Mouse (Mus musculus) kidney, embryonic 14.5 days (tissue): ENCODE data around the gene Serpina3a. TPM values are rescaled to one million over a fixed set of nuclear protein-coding genes. Genes with fewer than 3 reads are reported as not detected.
"Not testable (repeated sequence)": the region's sequence is repeated elsewhere in the genome, so short reads cannot be mapped to it uniquely, and the experiment has no call there.

Source experiments
- ATAC-seq: fragments of 200-750 bp; cut with Nextera tagmentation; 2 replicates; pipeline ENCODE4 v1.8.0; 2017; ENCODE audit warnings: moderate number of reproducible peaks, mild to moderate bottlenecking, moderate TSS enrichment, moderate library complexity; ENCODE audit not compliant: low FRiP score, low TSS enrichment
- H3K27ac ChIP-seq: fragments of 300-500 bp; sonication (generic); 2 replicates; pipeline ENCODE4 v1.5.1; 2014; ENCODE audit warnings: low read depth, mild to moderate bottlenecking, low read length, moderate library complexity, mixed read lengths
- H3K27me3 ChIP-seq: fragments of 300-500 bp; sonication (generic); 2 replicates; pipeline ENCODE4 v1.6.1; 2014; ENCODE audit warnings: mild to moderate bottlenecking, low read length; ENCODE audit not compliant: control insufficient read depth, insufficient read depth
- H3K36me3 ChIP-seq: fragments of 300-500 bp; sonication (generic); 2 replicates; pipeline ENCODE4 v1.6.1; 2014; ENCODE audit warnings: low read length, mixed read lengths; ENCODE audit not compliant: control insufficient read depth, insufficient read depth
- H3K4me1 ChIP-seq: fragments of 300-500 bp; sonication (generic); 2 replicates; pipeline ENCODE4 v1.6.1; 2014; ENCODE audit warnings: low read length, mixed read lengths; ENCODE audit not compliant: control insufficient read depth, insufficient read depth
- H3K4me2 ChIP-seq: fragments of 300-500 bp; sonication (generic); replicated peaks from 2 replicates; pipeline ENCODE4 v1.6.1; 2014; ENCODE audit warnings: low read depth, mild to moderate bottlenecking, low read length
- H3K4me3 ChIP-seq: fragments of 300-500 bp; sonication (generic); 2 replicates; pipeline ENCODE4 v1.5.1; 2014; ENCODE audit warnings: mild to moderate bottlenecking, low read length
- H3K9ac ChIP-seq: fragments of 300-500 bp; sonication (generic); 2 replicates; pipeline ENCODE4 v1.6.1; 2014; ENCODE audit warnings: low read depth, mild to moderate bottlenecking, low read length, moderate library complexity
- H3K9me3 ChIP-seq: fragments of 300-500 bp; sonication (generic); 2 replicates; pipeline ENCODE4 v1.6.1; 2016; ENCODE audit warnings: low read length; ENCODE audit not compliant: control insufficient read depth
- WGBS: fragments of 180-500 bp; shearing (Covaris S2); extraction: QIAGEN DNeasy Blood & Tissue Kit; methylation state at CpG from one replicate; pipeline ENCODE4 v1.1.7; 2014; 5-methylcytosine and 5-hydroxymethylcytosine counted together
- polyA plus RNA-seq: library from polyadenylated mRNA; unstranded; fragments of >200 nt; fragmentation: Nextera tagmentation; extraction: Ambion mirVana; gene quantifications from 2 replicates; pipeline ENCODE4 v1.2.1, GENCODE M21; 2014

Serpina3a gene
- polyA plus RNA-seq: not detected in 2 replicates

GRCm38 (mm10) chr12:104112333-104112732 lies at the start of gene Serpina3a:
Gene Serpina3a (plus strand): TSS chr12:104112724.
- H3K36me3 ChIP-seq, H3K4me3 ChIP-seq, H3K4me1 ChIP-seq, ATAC-seq, H3K4me2 ChIP-seq, H3K9me3 ChIP-seq, H3K27ac ChIP-seq, H3K9ac ChIP-seq, H3K27me3 ChIP-seq: not testable (repeated sequence)
- WGBS: 91% methylated on average over 11 of the region's 11 CpGs

GRCm38 (mm10) chr12:104064532-104064931 lies 48.0 kb upstream of the Serpina3a start:
- WGBS: 60% methylated on average over 4 of the region's 4 CpGs
- H3K4me3 ChIP-seq: no peak overlapping the region
- H3K27me3 ChIP-seq: no peaks in the 10 kb centered on the region
- no peak overlapping the region for H3K27ac ChIP-seq
- no peaks in the 10 kb centered on the region for H3K4me1 ChIP-seq
- no peaks in the 10 kb centered on the region for H3K9me3 ChIP-seq
- no peak overlapping the region for H3K9ac ChIP-seq
- no peaks in the 10 kb centered on the region for H3K36me3 ChIP-seq
- ATAC-seq: no peak
- no peak overlapping the region for H3K4me2 ChIP-seq

- Histone ChIP-seq H3K4me2 (no peak overlapping the region), H3K4me1 (no peaks in the 10 kb centered on the region), H3K9me3 (no peaks in the 10 kb centered on the region), H3K36me3 (no peaks in the 10 kb centered on the region), H3K27ac (no peak overlapping the region), H3K9ac (no peak overlapping the region), H3K27me3 (no peaks in the 10 kb centered on the region), H3K4me3 (no peak overlapping the region)
- ATAC-seq: no peak
- WGBS: 83% methylated on average over 4 of the region's 4 CpGs
Measured at GRCm38 (mm10) chr12:104064996-104065395, 47.5 kb upstream of the Serpina3a start.

GRCm38 (mm10) chr12:104066241-104066640 lies 46.3 kb upstream of the Serpina3a start:
- no peak overlapping the region for H3K27ac ChIP-seq

GRCm38 (mm10) chr12:104067549-104067948 lies 45.0 kb upstream of the Serpina3a start:
- no peaks in the 10 kb centered on the region for H3K9me3 ChIP-seq
- peak overlapping the region; percentile 5; the same call in 1 of the 2 replicates for H3K4me3 ChIP-seq
- no peak for ATAC-seq
- H3K9ac ChIP-seq: no peak overlapping the region
- H3K27ac ChIP-seq: no peak overlapping the region
- no peaks in the 10 kb centered on the region for H3K36me3 ChIP-seq
- 39% methylated on average over 4 of the region's 4 CpGs for WGBS
- no peak overlapping the region for H3K4me2 ChIP-seq
- H3K27me3 ChIP-seq: no peaks in the 10 kb centered on the region
- no peaks in the 10 kb centered on the region for H3K4me1 ChIP-seq

More at GRCm38 (mm10) chr12:104066241-104066640, 46.3 kb upstream of the Serpina3a start:
- 25% methylated on average over 8 of the region's 8 CpGs for WGBS
- no peak overlapping the region for H3K4me2 ChIP-seq
- no peaks in the 10 kb centered on the region for H3K4me1 ChIP-seq
- no peaks in the 10 kb centered on the region for H3K36me3 ChIP-seq
- H3K9ac ChIP-seq: no peak overlapping the region
- H3K9me3 ChIP-seq: no peaks in the 10 kb centered on the region
- ATAC-seq: no peak
- H3K4me3 ChIP-seq: no peak overlapping the region
- H3K27me3 ChIP-seq: no peaks in the 10 kb centered on the region

- Histone ChIP-seq H3K9me3 (no peaks in the 10 kb centered on the region), H3K4me1 (no peaks in the 10 kb centered on the region), H3K9ac (no peak overlapping the region), H3K36me3 (no peaks in the 10 kb centered on the region), H3K4me3 (no peak overlapping the region), H3K27me3 (no peaks in the 10 kb centered on the region), H3K27ac (no peak overlapping the region), H3K4me2 (no peak overlapping the region)
- WGBS: 6% methylated on average over 2 of the region's 2 CpGs
- ATAC-seq: peak; percentile 78
Measured at GRCm38 (mm10) chr12:104069620-104070019, 42.9 kb upstream of the Serpina3a start.

- 52% methylated on average over 1 of the region's 1 CpGs for WGBS
- H3K36me3 ChIP-seq: no peaks in the 10 kb centered on the region
Measured at GRCm38 (mm10) chr12:104071708-104072107, 40.8 kb upstream of the Serpina3a start.

GRCm38 (mm10) chr12:104072286-104072685 lies 40.2 kb upstream of the Serpina3a start:
- WGBS: 58% methylated on average over 5 of the region's 5 CpGs
- H3K27me3 ChIP-seq: no peaks in the 10 kb centered on the region
- no peaks in the 10 kb centered on the region for H3K9me3 ChIP-seq
- H3K36me3 ChIP-seq: no peaks in the 10 kb centered on the region
- no peak for ATAC-seq
- no peak overlapping the region for H3K27ac ChIP-seq
- no peaks in the 10 kb centered on the region for H3K4me1 ChIP-seq
- H3K4me3 ChIP-seq: no peak overlapping the region
- H3K4me2 ChIP-seq: no peak overlapping the region
- H3K9ac ChIP-seq: no peak overlapping the region

More at GRCm38 (mm10) chr12:104071708-104072107, 40.8 kb upstream of the Serpina3a start:
- no peak overlapping the region for H3K4me2 ChIP-seq
- H3K4me1 ChIP-seq: no peaks in the 10 kb centered on the region
- no peaks in the 10 kb centered on the region for H3K27me3 ChIP-seq
- no peaks in the 10 kb centered on the region for H3K9me3 ChIP-seq
- no peak overlapping the region for H3K27ac ChIP-seq
- H3K9ac ChIP-seq: no peak overlapping the region
- no peak overlapping the region for H3K4me3 ChIP-seq
- no peak for ATAC-seq

GRCm38 (mm10) chr12:104090119-104090518 lies 22.4 kb upstream of the Serpina3a start:
- H3K9ac ChIP-seq: no peak overlapping the region
- no peaks in the 10 kb centered on the region for H3K27me3 ChIP-seq
- no peak overlapping the region for H3K27ac ChIP-seq
- H3K9me3 ChIP-seq: no peaks in the 10 kb centered on the region
- no peak overlapping the region for H3K4me3 ChIP-seq
- H3K36me3 ChIP-seq: no peaks in the 10 kb centered on the region
- 83% methylated on average over 2 of the region's 2 CpGs for WGBS
- H3K4me2 ChIP-seq: no peak overlapping the region
- no peaks in the 10 kb centered on the region for H3K4me1 ChIP-seq
- ATAC-seq: no peak
